Mouse (Mus musculus) brain, adult 10 weeks (tissue): Measurements from ENCODE around the gene Stpg3. TPM values are rescaled to one million over a fixed set of nuclear protein-coding genes. Genes with fewer than 3 reads are reported as not detected.

Source experiments
- polyA plus RNA-seq: library from polyadenylated mRNA; stranded (reverse); fragments of 350-450 nt; fragmentation: Illumina TruSeq; extraction: RNeasy Lipid Tissue Mini Kit (QIAGEN cat#74804); gene quantifications from one replicate; pipeline ENCODE4 v1.2.3, GENCODE M21; 2015; ENCODE audit warnings: low read depth, low replicate concordance

Gene Stpg3
- polyA plus RNA-seq: not detected

DNA sequence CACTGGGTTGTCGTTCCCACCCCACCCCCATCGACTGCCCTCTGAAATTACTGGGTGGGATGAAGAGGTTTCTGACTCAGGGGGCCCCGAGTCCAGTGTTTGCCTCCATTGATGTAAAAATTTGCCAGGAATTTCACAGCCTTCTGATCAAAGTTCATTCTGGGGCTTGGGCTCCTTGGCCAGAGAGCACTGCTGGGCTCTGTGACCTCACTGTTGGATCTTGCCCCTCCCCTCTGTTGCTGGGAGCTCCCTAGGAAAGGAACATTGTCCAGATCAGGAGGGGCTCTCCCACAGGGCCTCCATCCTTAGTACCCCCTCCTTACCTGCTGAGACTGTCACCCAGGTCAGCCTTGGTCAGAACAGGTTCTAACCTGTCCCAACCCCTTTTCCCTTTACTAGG is at the start of gene Stpg3:
TSS of gene Stpg3 (minus strand) at position 194 of the 400 bp plus-strand sequence.

DNA sequence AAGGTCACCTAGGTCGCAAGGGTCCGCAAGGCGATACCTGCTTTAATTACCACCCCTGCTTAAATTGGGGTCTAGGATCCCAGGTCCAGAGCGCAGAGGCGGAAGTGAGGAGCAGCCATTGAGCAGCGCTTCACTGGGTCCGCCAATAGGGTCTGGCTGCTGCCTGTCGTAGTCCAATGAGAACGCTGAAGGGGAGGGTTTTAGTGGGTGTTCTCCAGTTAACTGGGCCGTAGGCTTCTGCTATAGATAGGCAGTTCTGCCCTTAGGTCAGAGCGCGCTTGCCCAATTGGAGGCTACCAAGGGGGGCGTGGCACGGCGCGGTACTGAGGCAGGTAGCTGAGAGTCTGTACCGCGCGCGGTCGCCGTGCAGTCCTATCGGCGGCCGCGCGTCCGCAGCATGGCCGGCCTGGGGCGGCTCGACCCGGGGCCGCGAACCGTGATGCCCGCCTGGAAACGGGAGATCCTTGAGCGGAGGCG is 47.9 kb upstream of the Stpg3 start, which contains the start of gene Tprn:
TSS of gene Tprn (plus strand) at position 328 of the 477 bp plus-strand sequence.

DNA sequence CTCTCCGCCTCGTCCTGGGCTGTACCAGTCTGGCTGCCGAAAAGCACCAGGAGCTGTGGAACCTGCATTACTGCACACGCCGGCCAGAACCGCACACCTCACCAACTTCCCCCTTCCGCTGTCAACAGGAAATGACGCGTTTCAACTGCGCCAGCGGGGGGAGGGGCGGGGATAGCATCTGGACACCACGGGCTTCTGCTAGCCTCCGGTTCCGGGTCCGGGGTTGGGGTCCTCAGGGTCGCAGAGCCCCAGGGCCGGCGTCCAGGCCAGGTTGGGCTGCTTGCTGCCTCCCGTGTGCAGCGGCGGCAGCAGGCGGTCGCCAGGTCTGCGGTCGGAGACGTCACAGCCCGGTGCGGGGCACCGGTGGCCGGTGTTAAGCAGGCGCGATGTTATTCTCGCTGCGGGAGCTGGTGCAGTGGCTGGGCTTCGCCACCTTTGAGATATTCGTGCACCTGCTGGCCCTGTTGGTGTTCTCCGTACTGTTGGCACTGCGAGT is 40.9 kb upstream of the Stpg3 start, which contains the start of gene Tmem203:
TSS of gene Tmem203 (plus strand) at position 156 of the 496 bp plus-strand sequence.

DNA sequence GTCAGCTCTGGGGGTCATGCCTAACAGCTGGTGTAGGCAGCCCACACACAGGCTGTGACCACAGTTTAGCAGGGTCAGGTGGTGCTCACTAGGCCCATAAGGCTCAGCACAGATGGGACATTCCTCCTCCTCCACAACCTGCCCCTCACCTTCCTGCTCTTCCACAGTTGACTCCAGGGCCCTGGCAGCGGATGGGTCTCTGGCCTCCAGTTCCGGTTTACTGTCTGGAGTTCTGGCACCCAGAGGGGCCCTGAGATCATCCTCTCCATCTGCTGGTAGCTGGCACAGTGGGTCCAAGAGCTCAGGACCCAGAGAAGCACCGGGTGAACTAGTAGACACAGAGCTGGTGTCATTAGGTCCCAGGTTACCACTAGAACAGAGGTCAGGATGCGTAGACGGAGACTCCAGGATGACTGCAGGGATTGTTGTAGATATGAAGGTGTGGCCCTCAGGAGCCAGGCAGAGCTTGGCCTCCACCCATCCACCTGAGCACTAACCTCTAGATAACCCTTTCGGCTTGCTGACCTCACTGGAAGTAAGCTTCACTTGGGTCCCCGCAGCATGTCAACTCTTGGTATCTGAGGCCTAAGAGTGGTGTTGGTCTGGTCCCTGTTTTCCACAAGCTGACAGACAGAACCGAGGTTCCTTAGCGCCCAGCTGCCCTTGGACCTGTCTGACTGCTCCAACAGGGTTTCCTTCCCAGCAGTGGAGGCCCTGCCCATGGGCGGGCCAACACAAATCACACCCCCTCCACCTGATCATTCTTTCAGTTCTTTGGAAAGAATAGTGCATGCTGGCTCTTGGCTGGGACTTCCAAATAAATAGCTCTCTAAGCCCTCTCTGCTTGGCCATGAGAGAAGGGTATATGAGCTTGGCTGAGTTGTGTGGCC is 32.0 kb upstream of the Stpg3 start, which contains the start of gene AL732309.1:
TSS of gene AL732309.1 (minus strand) at position 681 of the 890 bp plus-strand sequence.

DNA sequence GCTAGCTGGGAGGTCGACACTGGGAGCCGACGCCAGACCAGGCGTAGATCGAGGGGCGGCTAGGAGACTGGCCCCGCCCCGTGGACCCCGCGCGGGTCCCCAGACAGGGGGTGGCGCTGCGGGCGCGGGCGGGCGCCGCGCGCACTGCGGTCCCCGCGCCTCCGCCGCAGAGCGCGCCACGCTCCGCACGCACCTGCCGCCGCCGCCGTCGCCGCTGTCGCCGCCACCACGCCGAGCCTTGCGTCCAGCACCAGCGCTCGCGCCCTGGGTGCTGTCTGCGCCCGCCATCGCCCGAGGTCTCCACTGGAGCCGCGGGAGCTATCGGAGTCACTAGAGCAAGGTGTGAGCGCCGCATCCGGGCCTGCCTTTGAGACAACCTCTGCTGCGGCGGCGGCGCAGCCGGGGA is 27.7 kb upstream of the Stpg3 start, which contains the start of the genes Rnf208 and Cysrt1:
TSS of gene Rnf208 (plus strand) at position 155 of the 406 bp plus-strand sequence.
TSS of gene Cysrt1 (minus strand) at position 352 of the 406 bp plus-strand sequence.

DNA sequence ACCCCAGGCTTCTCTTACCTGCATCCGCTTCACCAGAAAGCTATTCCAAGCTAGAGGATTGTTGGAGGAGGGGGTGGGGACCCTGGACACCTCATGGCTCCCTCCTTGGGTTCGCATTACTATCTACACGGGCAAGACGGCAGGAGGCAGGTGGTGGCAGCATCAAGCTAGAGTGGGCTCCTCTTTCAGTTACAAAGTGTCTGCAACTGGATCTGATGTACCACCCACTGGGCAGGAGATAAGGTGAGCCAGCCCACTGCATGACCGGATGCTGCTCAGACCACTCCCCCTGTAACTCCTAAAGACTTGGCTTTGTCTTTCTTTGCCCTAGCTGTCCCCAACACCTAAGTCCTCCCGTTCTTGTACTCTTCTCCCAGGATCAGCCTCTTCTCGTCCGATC is 22.2 kb upstream of the Stpg3 start, which contains the start of gene Rnf224:
TSS of gene Rnf224 (minus strand) at position 174 of the 400 bp plus-strand sequence.

DNA sequence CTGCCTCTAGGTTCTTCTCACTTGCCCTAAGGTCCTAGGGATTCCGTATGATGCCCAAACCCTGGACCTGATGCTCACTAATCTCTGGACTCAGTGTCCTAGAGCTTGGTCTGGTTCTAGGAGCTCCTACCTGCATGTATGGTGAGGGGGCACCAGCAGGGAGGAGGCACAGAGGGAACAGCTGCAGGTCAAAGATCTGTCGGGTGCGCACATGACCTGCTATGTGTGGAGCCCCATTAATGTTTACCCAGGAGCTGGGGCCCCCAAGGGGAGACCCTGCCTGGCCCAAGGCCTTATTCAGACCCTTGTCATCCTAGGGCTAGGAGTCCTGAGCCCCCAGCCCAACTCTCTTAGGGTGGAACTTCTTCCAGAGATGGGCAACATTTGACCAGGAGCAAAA is 19.6 kb upstream of the Stpg3 start, which contains the start of gene Slc34a3:
TSS of gene Slc34a3 (minus strand) at position 315 of the 400 bp plus-strand sequence.

DNA sequence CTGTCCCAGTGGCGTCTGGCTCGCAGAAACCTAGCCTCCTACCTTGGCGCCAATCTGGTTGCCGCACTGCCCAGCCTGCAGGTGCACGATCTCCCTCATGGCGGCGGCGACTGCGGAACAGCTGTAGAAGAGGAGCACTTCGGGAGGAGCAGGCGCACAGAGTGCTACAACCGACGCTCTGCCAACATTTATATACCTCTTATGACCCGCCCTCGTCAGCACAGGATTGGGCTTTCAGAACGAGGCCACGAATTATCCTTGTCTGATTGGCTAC is 10.0 kb upstream of the Stpg3 start, which contains the start of gene Tubb4b:
TSS of gene Tubb4b (minus strand) at position 211 of the 274 bp plus-strand sequence.

DNA sequence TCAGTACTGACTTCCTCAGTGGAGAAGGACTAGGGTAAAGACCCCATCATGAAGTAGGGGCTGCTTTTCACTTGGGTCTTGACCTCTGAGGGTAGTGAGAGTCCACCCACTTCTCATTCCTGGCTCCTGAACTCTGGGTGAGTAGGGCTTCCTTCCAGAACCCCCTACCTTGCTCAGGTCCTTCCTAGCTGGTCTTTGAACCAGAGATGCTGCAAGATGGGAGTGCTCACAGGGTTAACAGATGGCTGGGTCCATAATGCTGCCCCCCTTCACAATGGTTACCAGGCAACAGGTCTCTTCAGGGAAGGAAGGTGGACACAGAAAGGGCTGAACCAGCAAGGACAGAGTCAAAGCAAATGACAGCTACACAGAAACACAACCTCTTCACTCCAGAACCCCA is 4.0 kb upstream of the Stpg3 start, which contains the start of gene Fam166a:
TSS of gene Fam166a (plus strand) at position 301 of the 400 bp plus-strand sequence.

DNA sequence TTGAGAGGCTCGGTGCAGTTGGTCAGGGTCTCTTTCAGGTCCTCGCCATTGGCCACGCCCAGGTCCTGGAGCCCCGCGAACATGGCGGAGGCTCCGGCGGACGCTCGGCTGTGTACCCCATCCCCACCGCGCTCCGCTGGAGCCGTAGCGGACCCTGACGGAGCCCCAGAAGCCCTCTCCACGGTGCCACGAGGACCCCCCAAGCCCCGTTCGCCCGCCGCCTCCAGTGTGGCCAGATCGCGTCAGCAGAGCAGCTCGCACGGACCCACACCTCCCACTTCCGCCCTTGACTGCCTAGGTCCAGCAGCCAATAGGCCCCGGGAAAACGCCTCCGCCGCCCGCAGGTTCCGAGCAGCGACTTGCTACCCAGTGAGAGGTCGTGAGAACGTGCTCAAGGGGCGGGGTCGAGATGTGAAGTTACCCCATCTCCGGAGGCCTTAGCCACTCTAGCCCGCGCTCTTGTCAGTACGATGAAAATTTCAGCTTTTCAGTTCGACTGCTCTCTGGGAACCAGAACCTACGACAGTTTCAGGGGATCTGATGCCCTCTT is 3.2 kb downstream of the Stpg3 start, which contains the start of gene Nelfb:
TSS of gene Nelfb (minus strand) at position 369 of the 550 bp plus-strand sequence.

DNA sequence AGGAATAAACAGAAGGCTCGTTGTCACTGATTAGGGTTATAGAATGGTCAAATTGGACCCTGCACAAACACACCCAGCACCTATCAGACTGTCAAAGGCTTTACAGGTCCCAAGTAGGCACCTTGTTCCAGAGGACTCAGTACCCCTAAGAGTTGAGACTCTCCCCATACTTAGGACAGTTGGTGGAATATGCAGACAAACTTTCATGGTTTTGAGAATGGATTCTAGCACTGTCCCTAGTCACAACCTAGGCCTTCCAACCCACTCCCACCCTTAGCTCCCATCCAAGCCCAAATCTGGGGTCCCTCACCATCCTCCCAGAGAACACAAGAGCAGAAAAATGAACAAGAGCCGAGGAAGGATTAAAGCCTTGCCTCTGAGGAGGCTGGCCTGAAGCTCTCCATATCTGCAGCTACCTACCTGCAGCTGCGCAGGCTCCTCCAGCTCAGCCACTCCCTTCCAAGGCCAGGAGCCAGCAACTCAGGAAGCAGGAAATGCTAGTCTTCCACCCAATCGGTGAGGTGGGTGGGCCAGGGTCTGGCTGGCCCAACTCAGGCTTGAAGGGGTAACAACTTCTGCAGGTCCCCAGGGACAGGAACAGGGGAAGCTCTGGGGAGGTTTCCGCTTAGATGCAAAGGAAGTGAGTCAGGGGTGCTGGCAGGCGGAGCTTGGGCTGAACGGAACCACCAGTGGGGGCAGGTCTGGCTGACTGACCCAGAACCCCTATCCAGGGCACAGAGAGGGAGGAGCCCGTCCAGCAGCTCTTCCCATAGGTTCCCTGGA is 18.1 kb downstream of the Stpg3 start, which contains the start of gene Tor4a:
TSS of gene Tor4a (minus strand) at position 715 of the 783 bp plus-strand sequence.

DNA sequence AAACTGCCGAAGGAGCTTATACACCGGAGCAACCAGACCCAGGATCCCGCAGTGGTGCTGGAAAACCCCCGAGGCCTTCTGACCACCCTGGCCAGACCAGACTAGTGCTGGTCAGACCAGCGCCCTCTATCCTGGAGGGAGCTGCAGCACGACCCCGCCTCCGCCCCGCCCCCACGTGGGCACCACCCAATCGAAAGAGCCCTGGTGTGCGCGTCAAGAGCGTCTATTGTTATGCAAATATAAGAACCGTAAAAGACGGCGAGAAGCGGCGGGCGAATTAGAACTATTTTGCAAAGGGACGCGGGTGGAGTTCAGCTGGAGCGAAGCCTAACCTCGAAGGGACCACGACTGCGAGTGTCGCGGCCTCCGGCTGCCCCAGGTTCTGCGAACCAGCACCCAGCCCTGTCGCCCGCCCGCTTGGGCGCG is 33.9 kb downstream of the Stpg3 start, which contains the start of gene Nrarp:
TSS of gene Nrarp (plus strand) at position 281 of the 426 bp plus-strand sequence.

Other genes starting within 250 kb of the Stpg3 start
- 176 TPM for gene Mrpl41, start 239.5 kb downstream of the Stpg3 start, polyA plus RNA-seq
- gene Pnpla7, start 238.6 kb downstream of the Stpg3 start, polyA plus RNA-seq: 11.9 TPM
- gene Nsmf, start 160.3 kb downstream of the Stpg3 start, polyA plus RNA-seq: 429 TPM
- gene Entpd8, start 134.3 kb downstream of the Stpg3 start, polyA plus RNA-seq: not detected
- not detected for gene Noxa1, start 119.5 kb downstream of the Stpg3 start, polyA plus RNA-seq
- 13.6 TPM for gene Nrarp, start 33.9 kb downstream of the Stpg3 start, polyA plus RNA-seq
- gene Tor4a, start 17.8 kb downstream of the Stpg3 start, polyA plus RNA-seq: 2.9 TPM
- gene Nelfb, start 3.1 kb downstream of the Stpg3 start, polyA plus RNA-seq: 47.7 TPM
- gene Fam166a, start 4.1 kb upstream of the Stpg3 start, polyA plus RNA-seq: not detected
- 563 TPM for gene Tubb4b, start 10.1 kb upstream of the Stpg3 start, polyA plus RNA-seq
- gene Slc34a3, start 19.7 kb upstream of the Stpg3 start, polyA plus RNA-seq: not detected
- not detected for gene Rnf224, start 22.1 kb upstream of the Stpg3 start, polyA plus RNA-seq
- 180 TPM for gene Rnf208, start 27.6 kb upstream of the Stpg3 start, polyA plus RNA-seq
- gene Cysrt1, start 27.8 kb upstream of the Stpg3 start, polyA plus RNA-seq: not detected
- 6.7 TPM for gene AL732309.1, start 32.2 kb upstream of the Stpg3 start, polyA plus RNA-seq
- gene Tmem203, start 40.8 kb upstream of the Stpg3 start, polyA plus RNA-seq: 19.6 TPM
- 23.4 TPM for gene Tprn, start 48.0 kb upstream of the Stpg3 start, polyA plus RNA-seq
- 92.1 TPM for gene Ssna1, start 57.8 kb upstream of the Stpg3 start, polyA plus RNA-seq
- 89.9 TPM for gene Anapc2, start 57.8 kb upstream of the Stpg3 start, polyA plus RNA-seq
- not detected for gene Tmem210, start 73.5 kb upstream of the Stpg3 start, polyA plus RNA-seq
- not detected for gene Lrrc26, start 75.3 kb upstream of the Stpg3 start, polyA plus RNA-seq
- gene Grin1, start 104.5 kb upstream of the Stpg3 start, polyA plus RNA-seq: 267 TPM
- 51.8 TPM for gene Man1b1, start 117.7 kb upstream of the Stpg3 start, polyA plus RNA-seq
- gene Dpp7, start 141.7 kb upstream of the Stpg3 start, polyA plus RNA-seq: 38.1 TPM
- 27.2 TPM for gene Uap1l1, start 151.0 kb upstream of the Stpg3 start, polyA plus RNA-seq
- gene Sapcd2, start 157.7 kb upstream of the Stpg3 start, polyA plus RNA-seq: 2.5 TPM
- 11.2 TPM for gene Entpd2, start 181.2 kb upstream of the Stpg3 start, polyA plus RNA-seq
- gene Npdc1, start 184.7 kb upstream of the Stpg3 start, polyA plus RNA-seq: 274 TPM
- gene Fut7, start 208.6 kb upstream of the Stpg3 start, polyA plus RNA-seq: 1.1 TPM
- 105 TPM for gene Abca2, start 214.1 kb upstream of the Stpg3 start, polyA plus RNA-seq
- not detected for gene Clic3, start 242.2 kb upstream of the Stpg3 start, polyA plus RNA-seq
- 96.2 TPM for gene Paxx, start 246.5 kb upstream of the Stpg3 start, polyA plus RNA-seq